Mouse (Mus musculus) embryonic facial prominence, embryonic 11.5 days (tissue): Measurements from ENCODE around the gene Atp10a. TPM values are rescaled to one million over a fixed set of nuclear protein-coding genes. Genes with fewer than 3 reads are reported as not detected.

Experiments
- ATAC-seq: fragments of 200-750 bp; cut with Nextera tagmentation; replicated peaks from 2 replicates; pipeline ENCODE4 v1.8.0; 2017; ENCODE audit warnings: low read depth; ENCODE audit not compliant: insufficient number of reproducible peaks, low FRiP score, low TSS enrichment
- DNase-seq: peaks from one replicate; pipeline ENCODE4 v3.0.0-alpha.2; 2015; ENCODE audit warnings: low spot score
- H3K27ac ChIP-seq: fragments of 300-500 bp; sonication (generic); replicated peaks from 2 replicates; pipeline ENCODE4 v1.5.1; 2014; ENCODE audit warnings: mild to moderate bottlenecking, low read depth, low read length, control low read depth
- H3K27me3 ChIP-seq: fragments of 300-500 bp; sonication (generic); 2 replicates; pipeline ENCODE4 v1.6.1; 2014; ENCODE audit warnings: mild to moderate bottlenecking, low read length, moderate library complexity, mixed read lengths; ENCODE audit not compliant: control insufficient read depth, insufficient read depth
- H3K36me3 ChIP-seq: fragments of 300-500 bp; sonication (generic); replicated peaks from 2 replicates; pipeline ENCODE4 v1.6.1; 2014; ENCODE audit warnings: low read depth, mild to moderate bottlenecking, low read length, moderate library complexity, mixed read lengths; ENCODE audit not compliant: control insufficient read depth, insufficient read depth
- H3K4me1 ChIP-seq: fragments of 300-500 bp; sonication (generic); 2 replicates; pipeline ENCODE4 v1.6.1; 2014; ENCODE audit warnings: low read length, mixed read lengths; ENCODE audit not compliant: control insufficient read depth, insufficient read depth
- H3K4me2 ChIP-seq: fragments of 300-500 bp; sonication (generic); 2 replicates; pipeline ENCODE4 v1.6.1; 2014; ENCODE audit warnings: low read depth, mild to moderate bottlenecking, control low read depth, low read length, moderate library complexity
- H3K4me3 ChIP-seq: fragments of 300-500 bp; sonication (generic); 2 replicates; pipeline ENCODE4 v1.5.1; 2014; ENCODE audit warnings: low read depth, low read length, control low read depth
- H3K9ac ChIP-seq: fragments of 300-500 bp; sonication (generic); replicated peaks from 2 replicates; pipeline ENCODE4 v1.6.1; 2014; ENCODE audit warnings: mild to moderate bottlenecking, control low read depth, low read length
- H3K9me3 ChIP-seq: fragments of 300-500 bp; sonication (generic); replicated peaks from 2 replicates; pipeline ENCODE4 v1.6.1; 2016; ENCODE audit warnings: mild to moderate bottlenecking, low read length, inconsistent platforms, mixed read lengths; ENCODE audit not compliant: control insufficient read depth
- WGBS: fragments of 180-500 bp; shearing (Covaris S2); extraction: QIAGEN DNeasy Blood & Tissue Kit; methylation state at CpG from one replicate; pipeline ENCODE4 v1.1.7; 2014; 5-methylcytosine and 5-hydroxymethylcytosine counted together
- polyA plus RNA-seq: library from polyadenylated mRNA; unstranded; fragments of >200 nt; fragmentation: Nextera tagmentation; extraction: Ambion mirVana; gene quantifications from 2 replicates; pipeline ENCODE4 v1.2.1, GENCODE M21; 2014

Atp10a gene
- polyA plus RNA-seq, 1 experiment from 2014 or later, result 1.9 TPM

DNA sequence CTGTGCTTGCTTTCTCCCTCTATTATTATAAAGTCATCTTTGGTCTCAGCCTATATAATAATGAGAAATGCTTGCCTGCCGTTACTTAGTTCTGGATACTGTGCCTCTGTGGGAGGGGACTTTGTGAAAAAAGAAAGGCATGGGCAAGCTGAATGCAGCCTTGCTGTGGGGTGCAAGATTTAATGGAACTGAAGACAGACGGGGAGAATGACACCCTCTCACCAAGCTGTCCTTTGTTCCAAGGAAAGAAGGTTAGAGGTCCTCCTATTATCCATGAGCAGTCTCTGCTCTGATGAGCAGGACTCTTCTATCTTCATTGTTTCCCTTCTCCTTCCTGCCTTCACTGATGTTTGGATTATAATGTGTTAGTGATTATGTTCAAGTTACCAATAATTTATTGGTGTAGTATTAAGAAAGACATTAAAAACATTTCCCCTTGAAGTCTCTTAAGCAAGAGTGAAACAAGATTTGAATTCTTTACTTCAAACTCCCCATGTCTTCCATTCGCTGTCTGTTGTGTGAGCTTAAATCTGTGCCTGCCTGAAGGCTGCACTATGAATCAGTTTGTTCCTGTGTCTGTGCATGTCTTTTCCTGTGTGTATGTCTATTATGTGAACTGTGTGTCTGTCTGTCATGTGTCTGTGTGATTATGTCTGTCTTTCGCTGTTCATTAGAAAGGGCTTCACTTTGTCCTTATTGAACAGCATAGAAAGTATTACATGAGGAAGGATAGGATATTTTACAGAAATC lies 211.1 kb downstream of the Atp10a start:
- Histone ChIP-seq H3K4me3 (no peak overlapping the region), H3K4me1 (no peaks in the 10 kb centered on the region), H3K9ac (no peak overlapping the region), H3K36me3 (no peaks in the 10 kb centered on the region), H3K4me2 (no peak overlapping the region), H3K9me3 (no peaks in the 10 kb centered on the region), H3K27ac (no peak overlapping the region), H3K27me3 (no peaks in the 10 kb centered on the region)
- ATAC-seq (peak; percentile 44; the same call in 1 of the 2 replicates), DNase-seq (no peak)
- WGBS, result 62% methylated on average over 4 of the region's 4 CpGs

DNA sequence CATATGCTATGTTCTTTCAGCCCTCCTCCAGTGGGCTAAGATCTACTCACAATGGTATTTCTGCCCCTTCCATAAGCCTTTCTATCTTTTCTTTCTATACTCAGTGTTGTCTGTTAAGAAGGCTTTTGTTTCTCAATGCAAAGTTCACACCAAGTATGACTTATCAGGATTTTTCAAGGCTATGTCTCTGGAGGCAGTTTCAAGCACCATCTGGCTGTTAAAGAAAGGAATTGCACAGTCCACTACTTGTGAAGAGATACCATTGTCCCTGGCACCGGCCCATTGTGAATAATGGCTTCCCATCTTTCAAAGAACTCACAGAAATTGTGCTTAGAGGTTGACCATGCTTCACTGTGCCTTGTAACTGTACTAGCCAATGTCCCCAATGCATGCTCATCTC lies 214.7 kb downstream of the Atp10a start:
- H3K27ac ChIP-seq, result no peak overlapping the region
- DNase-seq (no peak), ATAC-seq (no peak)
- H3K4me2 ChIP-seq, result no peak overlapping the region
- no peaks in the 10 kb centered on the region for H3K27me3 ChIP-seq
- 67% methylated on average over 1 of the region's 1 CpGs for WGBS
- H3K9ac ChIP-seq, result no peak overlapping the region
- H3K36me3 ChIP-seq, result no peaks in the 10 kb centered on the region
- H3K4me3 ChIP-seq, result no peak overlapping the region
- no peaks in the 10 kb centered on the region for H3K9me3 ChIP-seq
- H3K4me1 ChIP-seq, result no peaks in the 10 kb centered on the region

DNA sequence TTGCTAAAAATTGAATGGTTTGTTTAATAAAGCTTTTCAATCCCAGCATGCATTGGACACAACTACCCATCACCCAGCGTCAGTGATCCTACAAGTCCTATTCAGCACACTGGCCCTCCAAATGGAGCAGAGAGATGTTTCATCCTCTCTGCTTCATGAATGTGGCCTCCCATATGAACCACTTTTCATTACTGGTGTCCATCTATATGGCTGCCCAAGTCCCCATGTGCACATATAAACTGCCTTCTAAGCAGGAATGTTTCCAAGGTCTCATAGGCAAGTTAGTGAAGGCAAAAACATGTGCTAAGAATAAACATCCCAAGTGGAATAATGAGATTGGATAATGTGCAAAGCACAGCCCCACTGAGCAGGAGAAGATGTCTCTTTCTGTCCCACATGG lies 217.7 kb downstream of the Atp10a start:
- Histone ChIP-seq H3K36me3 (no peaks in the 10 kb centered on the region), H3K27ac (no peak overlapping the region), H3K27me3 (no peaks in the 10 kb centered on the region), H3K4me3 (no peak overlapping the region), H3K4me1 (no peaks in the 10 kb centered on the region), H3K4me2 (no peak overlapping the region), H3K9me3 (no peaks in the 10 kb centered on the region), H3K9ac (no peak overlapping the region)
- ATAC-seq, result no peak
- DNase-seq, result no peak
- 92% methylated on average over 1 of the region's 1 CpGs for WGBS
